Mouse (Mus musculus) stomach, embryonic 14.5 days (tissue): Measurements from ENCODE around the gene Hck. TPM values are rescaled to one million over a fixed set of nuclear protein-coding genes. Genes with fewer than 3 reads are reported as not detected.

ENCODE experiments used
- ATAC-seq: fragments of 200-750 bp; cut with Nextera tagmentation; 2 replicates; pipeline ENCODE4 v1.8.0; 2017; ENCODE audit warnings: low read depth, moderate TSS enrichment; ENCODE audit not compliant: insufficient number of reproducible peaks, insufficient read depth, low FRiP score
- H3K27ac ChIP-seq: fragments of 300-500 bp; sonication (generic); 2 replicates; pipeline ENCODE4 v1.5.1; 2014; ENCODE audit warnings: mild to moderate bottlenecking, low read length, moderate library complexity, mixed read lengths
- H3K27me3 ChIP-seq: fragments of 300-500 bp; sonication (generic); 2 replicates; pipeline ENCODE4 v1.6.1; 2014; ENCODE audit warnings: low read length, control low read depth, mixed read lengths; ENCODE audit not compliant: control insufficient read depth, insufficient read depth
- H3K36me3 ChIP-seq: fragments of 300-500 bp; sonication (generic); 2 replicates; pipeline ENCODE4 v1.6.1; 2014; ENCODE audit warnings: mild to moderate bottlenecking, control low read depth, low read length, moderate library complexity, mixed read lengths; ENCODE audit not compliant: control insufficient read depth, insufficient read depth
- H3K4me1 ChIP-seq: fragments of 300-500 bp; sonication (generic); 2 replicates; pipeline ENCODE4 v1.6.1; 2014; ENCODE audit warnings: low read length, control low read depth, mixed read lengths; ENCODE audit not compliant: control insufficient read depth, insufficient read depth
- H3K4me2 ChIP-seq: fragments of 300-500 bp; sonication (generic); replicated peaks from 2 replicates; pipeline ENCODE4 v1.6.1; 2014; ENCODE audit warnings: low read depth, low read length, control low read depth
- H3K4me3 ChIP-seq: fragments of 300-500 bp; sonication (generic); 2 replicates; pipeline ENCODE4 v1.5.1; 2014; ENCODE audit warnings: low read depth, low read length, control low read depth
- H3K9ac ChIP-seq: fragments of 300-500 bp; sonication (generic); replicated peaks from 2 replicates; pipeline ENCODE4 v1.6.1; 2014; ENCODE audit warnings: low read depth, mild to moderate bottlenecking, control low read depth, low read length, moderate library complexity, mixed read lengths
- H3K9me3 ChIP-seq: fragments of 300-500 bp; sonication (generic); 2 replicates; pipeline ENCODE4 v1.6.1; 2016; ENCODE audit warnings: low read depth, low read length, control low read depth; ENCODE audit not compliant: control insufficient read depth
- WGBS: fragments of 180-500 bp; shearing (Covaris S2); extraction: QIAGEN DNeasy Blood & Tissue Kit; methylation state at CpG from one replicate; pipeline ENCODE4 v1.1.7; 2014; 5-methylcytosine and 5-hydroxymethylcytosine counted together
- polyA plus RNA-seq: library from polyadenylated mRNA; unstranded; fragments of >200 nt; fragmentation: Nextera tagmentation; extraction: Ambion mirVana; gene quantifications from 2 replicates; pipeline ENCODE4 v1.2.1, GENCODE M21; 2014

The Hck gene
- polyA plus RNA-seq, 1 experiment from 2014 or later: 4.9 TPM

DNA sequence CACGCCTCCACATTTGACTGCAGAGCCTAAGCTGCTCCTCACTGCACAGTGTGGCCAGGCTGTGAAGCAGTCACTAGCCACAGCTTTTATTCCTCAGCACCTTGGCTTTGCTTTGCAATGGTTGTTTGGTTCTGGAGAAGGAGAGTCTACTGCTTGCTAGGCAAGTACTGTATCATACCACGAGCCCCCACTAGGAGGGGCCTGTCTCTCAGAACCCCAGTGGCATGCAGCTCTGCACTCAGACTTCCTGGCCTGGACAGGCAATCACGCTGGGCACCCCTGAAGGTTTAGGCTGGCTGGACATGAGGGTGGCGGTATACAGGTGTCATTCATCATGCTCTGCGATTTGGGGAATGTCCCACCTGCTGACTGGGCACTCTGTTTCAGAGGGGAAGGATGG lies 26.0 kb downstream of the Hck start:
- ATAC-seq: no peak
- Histone ChIP-seq H3K4me1 (no peaks in the 10 kb centered on the region), H3K9ac (no peak overlapping the region), H3K27ac (no peak overlapping the region), H3K27me3 (no peaks in the 10 kb centered on the region), H3K4me3 (no peak overlapping the region), H3K9me3 (no peaks in the 10 kb centered on the region), H3K4me2 (no peak overlapping the region), H3K36me3 (no peaks in the 10 kb centered on the region)
- WGBS: 25% methylated on average over 5 of the region's 5 CpGs

- ATAC-seq: no peak
- 67% methylated on average over 4 of the region's 4 CpGs for WGBS
- H3K27ac ChIP-seq: no peak overlapping the region
- no peaks in the 10 kb centered on the region for H3K36me3 ChIP-seq
- H3K4me2 ChIP-seq: no peak overlapping the region
- no peak overlapping the region for H3K4me3 ChIP-seq
- no peak overlapping the region for H3K9ac ChIP-seq
- H3K4me1 ChIP-seq: no peaks in the 10 kb centered on the region
- H3K27me3 ChIP-seq: no peaks in the 10 kb centered on the region
- H3K9me3 ChIP-seq: no peaks in the 10 kb centered on the region
Observed at GRCm38 (mm10) chr2:153136211-153136610, 27.9 kb downstream of the Hck start.

- no peak overlapping the region for H3K4me3 ChIP-seq
- H3K4me2 ChIP-seq: no peak overlapping the region
- no peaks in the 10 kb centered on the region for H3K36me3 ChIP-seq
- H3K27me3 ChIP-seq: no peaks in the 10 kb centered on the region
- ATAC-seq: no peak
- WGBS: 73% methylated on average over 7 of the region's 7 CpGs
- H3K9ac ChIP-seq: no peak overlapping the region
- no peaks in the 10 kb centered on the region for H3K9me3 ChIP-seq
- no peak overlapping the region for H3K27ac ChIP-seq
- H3K4me1 ChIP-seq: no peaks in the 10 kb centered on the region
Observed at GRCm38 (mm10) chr2:153139158-153139557, 30.9 kb downstream of the Hck start.

DNA sequence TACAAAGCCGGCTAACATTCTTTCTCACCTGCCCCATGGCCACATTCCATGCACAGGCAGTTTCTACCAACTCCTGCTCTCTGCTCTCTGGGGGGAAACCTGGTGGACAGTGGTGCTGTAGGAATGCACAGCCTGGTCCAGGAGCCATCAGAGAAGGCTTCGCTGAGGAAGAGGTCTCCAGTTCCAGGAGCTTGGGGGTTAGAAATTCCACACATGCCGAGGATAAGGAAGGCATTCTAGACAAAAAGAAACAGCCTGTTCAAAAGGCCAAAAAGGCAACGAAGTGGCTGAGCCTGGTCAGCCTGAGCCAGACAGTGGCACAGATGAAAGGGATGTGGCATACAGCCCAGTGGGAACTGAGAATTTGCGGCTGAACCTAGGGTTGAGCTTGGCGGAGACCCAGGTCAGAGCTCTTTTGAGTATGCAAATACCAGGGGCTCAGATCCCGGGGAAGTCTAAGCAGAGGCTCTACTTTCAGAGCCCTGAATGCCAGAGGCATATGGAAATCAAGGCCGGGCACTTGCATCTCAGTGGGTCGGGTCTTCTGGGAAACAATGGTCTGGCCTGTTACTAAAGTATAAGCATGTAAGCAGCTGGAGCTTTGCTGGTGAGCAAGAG lies 31.8 kb downstream of the Hck start:
- no peaks in the 10 kb centered on the region for H3K36me3 ChIP-seq
- no peaks in the 10 kb centered on the region for H3K27me3 ChIP-seq
- 18% methylated on average over 9 of the region's 9 CpGs for WGBS
- no peak overlapping the region for H3K27ac ChIP-seq
- no peaks in the 10 kb centered on the region for H3K9me3 ChIP-seq
- H3K4me1 ChIP-seq: no peaks in the 10 kb centered on the region
- no peak overlapping the region for H3K9ac ChIP-seq
- H3K4me3 ChIP-seq: no peak overlapping the region
- ATAC-seq: no peak
- no peak overlapping the region for H3K4me2 ChIP-seq

- Histone ChIP-seq H3K36me3 (no peaks in the 10 kb centered on the region), H3K9me3 (no peaks in the 10 kb centered on the region), H3K27ac (no peak overlapping the region), H3K27me3 (no peaks in the 10 kb centered on the region), H3K4me1 (no peaks in the 10 kb centered on the region), H3K9ac (no peak overlapping the region), H3K4me2 (no peak overlapping the region), H3K4me3 (no peak overlapping the region)
- 31% methylated on average over 10 of the region's 10 CpGs for WGBS
- no peak for ATAC-seq
Observed at GRCm38 (mm10) chr2:153142620-153143199, 34.4 kb downstream of the Hck start.

GRCm38 (mm10) chr2:153145346-153145745 lies 37.1 kb downstream of the Hck start:
- Histone ChIP-seq H3K4me1 (no peaks in the 10 kb centered on the region), H3K27me3 (no peaks in the 10 kb centered on the region), H3K9ac (no peak overlapping the region), H3K36me3 (no peaks in the 10 kb centered on the region), H3K4me2 (no peak overlapping the region), H3K9me3 (no peaks in the 10 kb centered on the region), H3K4me3 (no peak overlapping the region), H3K27ac (no peak overlapping the region)
- WGBS: 78% methylated on average over 5 of the region's 5 CpGs
- ATAC-seq: no peak

- no peaks in the 10 kb centered on the region for H3K27me3 ChIP-seq
- no peak for ATAC-seq
- no peaks in the 10 kb centered on the region for H3K4me1 ChIP-seq
- H3K27ac ChIP-seq: no peak overlapping the region
- no peak overlapping the region for H3K9ac ChIP-seq
- H3K4me3 ChIP-seq: no peak overlapping the region
- H3K36me3 ChIP-seq: no peaks in the 10 kb centered on the region
- H3K4me2 ChIP-seq: no peak overlapping the region
- no peaks in the 10 kb centered on the region for H3K9me3 ChIP-seq
- WGBS: 75% methylated on average over 3 of the region's 3 CpGs
Observed at GRCm38 (mm10) chr2:153147236-153147635, 39.0 kb downstream of the Hck start.

- H3K9me3 ChIP-seq: no peaks in the 10 kb centered on the region
- H3K4me3 ChIP-seq: no peak overlapping the region
- H3K27ac ChIP-seq: no peak overlapping the region
- H3K9ac ChIP-seq: 0 out of 2 replicates have a peak overlapping the region, but pooled peaks have one; percentile 4
- WGBS: 12% methylated on average over 3 of the region's 3 CpGs
- no peaks in the 10 kb centered on the region for H3K4me1 ChIP-seq
- H3K4me2 ChIP-seq: no peak overlapping the region
- H3K36me3 ChIP-seq: no peaks in the 10 kb centered on the region
- ATAC-seq: no peak
- H3K27me3 ChIP-seq: no peaks in the 10 kb centered on the region
Observed at GRCm38 (mm10) chr2:153147715-153148114, 39.4 kb downstream of the Hck start.

DNA sequence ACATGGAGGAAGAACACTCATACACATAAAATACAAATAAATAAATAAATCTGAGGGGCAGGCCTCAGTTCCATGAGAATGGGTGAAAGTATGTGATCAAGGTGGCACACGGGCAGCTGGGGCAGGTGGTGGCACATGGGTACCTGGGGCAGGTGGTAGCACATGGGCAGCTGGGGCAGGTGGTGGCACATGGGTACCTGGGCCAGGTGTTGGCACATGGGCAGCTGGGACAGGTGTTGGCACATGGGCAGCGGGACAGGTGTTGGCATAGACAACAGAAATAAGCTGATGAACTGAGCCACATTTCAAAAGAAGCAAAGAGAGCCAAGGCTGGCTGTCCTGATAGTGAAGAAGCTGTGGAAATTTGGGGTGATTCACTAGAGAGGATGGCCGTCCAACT lies 41.5 kb downstream of the Hck start:
- Histone ChIP-seq H3K9ac (no peak overlapping the region), H3K4me2 (no peak overlapping the region)

More for the DNA sequence above, 41.5 kb downstream of the Hck start:
- Histone ChIP-seq H3K27me3 (no peaks in the 10 kb centered on the region), H3K4me3 (no peak overlapping the region), H3K4me1 (no peaks in the 10 kb centered on the region), H3K9me3 (no peaks in the 10 kb centered on the region), H3K27ac (no peak overlapping the region), H3K36me3 (no peaks in the 10 kb centered on the region)
- ATAC-seq: no peak
- 78% methylated on average over 3 of the region's 3 CpGs for WGBS
